Mouse (Mus musculus) lung, embryonic 14.5 days (tissue): ENCODE results near the gene Ets1. TPM values are rescaled to one million over a fixed set of nuclear protein-coding genes. Genes with fewer than 3 reads are reported as not detected.
A peak's percentile ranks its signal among the peaks of the same experiment; 100 is the strongest.

Source experiments
- ATAC-seq: fragments of 200-750 bp; cut with Nextera tagmentation; 2 replicates; pipeline ENCODE4 v1.8.0; 2017; ENCODE audit warnings: mild to moderate bottlenecking, moderate TSS enrichment, moderate library complexity; ENCODE audit not compliant: insufficient read depth
- DNase-seq: peaks from one replicate; pipeline ENCODE4 v3.0.0-alpha.2; 2015
- H3K27ac ChIP-seq: fragments of 300-500 bp; sonication (generic); 2 replicates; pipeline ENCODE4 v1.5.1; 2014; ENCODE audit warnings: low read depth, mild to moderate bottlenecking, moderate library complexity
- H3K27me3 ChIP-seq: fragments of 300-500 bp; sonication (generic); 2 replicates; pipeline ENCODE4 v1.6.1; 2014; ENCODE audit warnings: low read length, control low read depth; ENCODE audit not compliant: insufficient read depth
- H3K36me3 ChIP-seq: fragments of 300-500 bp; sonication (generic); 2 replicates; pipeline ENCODE4 v1.6.1; 2014; ENCODE audit warnings: control low read depth; ENCODE audit not compliant: insufficient read depth
- H3K4me1 ChIP-seq: fragments of 300-500 bp; sonication (generic); 2 replicates; pipeline ENCODE4 v1.6.1; 2014; ENCODE audit warnings: antibody characterized with exemption, control low read depth; ENCODE audit not compliant: insufficient read depth
- H3K4me2 ChIP-seq: fragments of 300-500 bp; sonication (generic); 2 replicates; pipeline ENCODE4 v1.6.1; 2014; ENCODE audit warnings: mild to moderate bottlenecking
- H3K4me3 ChIP-seq: fragments of 300-500 bp; sonication (generic); 2 replicates; pipeline ENCODE4 v1.5.1; 2014; ENCODE audit warnings: low read depth, low read length
- H3K9ac ChIP-seq: fragments of 300-500 bp; sonication (generic); 2 replicates; pipeline ENCODE4 v1.6.1; 2014
- H3K9me3 ChIP-seq: fragments of 300-500 bp; sonication (generic); 2 replicates; pipeline ENCODE4 v1.6.1; 2016; ENCODE audit warnings: low read depth, low read length, control low read depth
- CTCF ChIP-seq: IDR thresholded peaks from 2 replicates; pipeline ENCODE4 v1.5.1; 2016; ENCODE audit warnings: antibody characterized with exemption, low read depth
- WGBS: fragments of 180-500 bp; shearing (Covaris S2); extraction: QIAGEN DNeasy Blood & Tissue Kit; methylation state at CpG from one replicate; pipeline ENCODE4 v1.1.7; 2014; 5-methylcytosine and 5-hydroxymethylcytosine counted together
- polyA plus RNA-seq: library from polyadenylated mRNA; unstranded; fragments of >200 nt; fragmentation: Nextera tagmentation; extraction: Ambion mirVana; gene quantifications from 2 replicates; pipeline ENCODE4 v1.2.1, GENCODE M21; 2014

Ets1 gene
- polyA plus RNA-seq, 1 experiment from 2014 or later: 79.2 TPM

- WGBS: 64% methylated on average over 5 of the region's 5 CpGs
- Histone ChIP-seq H3K27ac (no peak overlapping the region), H3K4me2 (no peak overlapping the region), H3K9me3 (no peaks in the 10 kb centered on the region), H3K4me3 (no peak overlapping the region), H3K36me3 (no peaks in the 10 kb centered on the region), H3K27me3 (no peaks in the 10 kb centered on the region), H3K9ac (no peak overlapping the region), H3K4me1 (peaks cover 3% of the 10 kb centered on the region; the same call in 1 of the 2 replicates)
- TF ChIP-seq CTCF: no peak
- ATAC-seq: no peak
- DNase-seq: no peak
These were observed 19.2 kb upstream of the Ets1 start for GRCm38 (mm10) chr9:32616516-32617429.

- no peak for TF ChIP-seq CTCF
- Histone ChIP-seq H3K4me1 (peaks cover 3% of the 10 kb centered on the region; the same call in 1 of the 2 replicates), H3K27ac (no peak overlapping the region), H3K9ac (no peak overlapping the region), H3K4me3 (no peak overlapping the region), H3K4me2 (no peak overlapping the region), H3K9me3 (no peaks in the 10 kb centered on the region), H3K36me3 (no peaks in the 10 kb centered on the region), H3K27me3 (no peaks in the 10 kb centered on the region)
- DNase-seq (no peak), ATAC-seq (no peak)
- WGBS: 59% methylated on average over 5 of the region's 5 CpGs
These were observed 18.6 kb upstream of the Ets1 start for GRCm38 (mm10) chr9:32617430-32617768.

GRCm38 (mm10) chr9:32618544-32619120, 17.4 kb upstream of the Ets1 start:
- no peak overlapping the region for H3K9ac ChIP-seq
- no peaks in the 10 kb centered on the region for H3K27me3 ChIP-seq
- peaks cover 3% of the 10 kb centered on the region; the same call in 1 of the 2 replicates for H3K4me1 ChIP-seq
- WGBS: 73% methylated on average over 9 of the region's 9 CpGs
- H3K27ac ChIP-seq: no peak overlapping the region
- no peak overlapping the region for H3K4me2 ChIP-seq
- TF ChIP-seq CTCF: no peak
- ATAC-seq (peak; percentile 66; the same call in 1 of the 2 replicates), DNase-seq (peak; percentile 66)
- H3K4me3 ChIP-seq: no peak overlapping the region
- no peaks in the 10 kb centered on the region for H3K36me3 ChIP-seq
- no peaks in the 10 kb centered on the region for H3K9me3 ChIP-seq

DNA sequence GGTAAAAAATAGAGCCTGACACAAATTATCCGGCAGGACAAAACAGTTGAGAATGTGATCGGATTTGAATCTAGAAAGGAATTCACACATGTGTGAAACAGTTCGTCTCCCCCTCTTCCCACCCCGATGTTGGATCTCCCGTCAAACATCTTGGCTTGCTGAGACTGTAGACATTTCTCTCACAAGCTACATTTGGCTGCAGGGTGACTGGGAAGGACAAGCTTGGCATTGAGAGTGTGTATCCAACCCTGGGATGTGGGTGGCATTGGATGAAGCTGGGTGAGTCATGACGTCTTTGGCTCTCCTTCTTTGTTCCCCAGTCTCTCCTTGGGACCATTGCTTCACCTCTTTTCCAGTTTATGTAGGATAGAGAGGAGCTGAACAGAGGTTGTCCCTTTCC, 16.4 kb upstream of the Ets1 start:
- Histone ChIP-seq H3K4me2 (no peak overlapping the region), H3K9ac (no peak overlapping the region), H3K27ac (no peak overlapping the region), H3K4me1 (peaks cover 3% of the 10 kb centered on the region; the same call in 1 of the 2 replicates), H3K9me3 (no peaks in the 10 kb centered on the region), H3K27me3 (no peaks in the 10 kb centered on the region), H3K4me3 (no peak overlapping the region), H3K36me3 (no peaks in the 10 kb centered on the region)
- TF ChIP-seq CTCF: no peak
- 85% methylated on average over 6 of the region's 6 CpGs for WGBS
- DNase-seq (no peak), ATAC-seq (no peak)

DNA sequence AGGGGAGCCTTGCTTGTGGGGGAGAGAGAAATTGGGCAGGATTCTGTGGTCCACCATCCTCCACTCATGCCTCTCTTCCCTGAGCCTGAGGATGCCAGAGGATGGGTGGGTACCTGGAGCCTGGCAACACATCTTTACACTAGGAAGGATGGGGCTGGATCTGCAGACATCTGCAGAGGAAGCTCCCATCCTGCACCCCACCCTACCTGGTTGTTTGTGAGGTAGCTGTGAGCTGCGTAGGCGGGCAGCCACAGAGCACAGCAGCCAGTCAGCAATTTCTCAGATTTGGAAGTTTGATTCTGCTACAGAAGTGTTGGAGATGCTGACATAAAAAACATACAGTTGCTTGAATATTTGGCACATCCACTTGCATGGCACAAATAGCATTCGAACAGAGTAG, 15.6 kb upstream of the Ets1 start:
- Histone ChIP-seq H3K4me3 (no peak overlapping the region), H3K9me3 (no peaks in the 10 kb centered on the region), H3K4me1 (peaks cover 3% of the 10 kb centered on the region; the same call in 1 of the 2 replicates), H3K4me2 (no peak overlapping the region), H3K27ac (no peak overlapping the region), H3K27me3 (no peaks in the 10 kb centered on the region), H3K36me3 (no peaks in the 10 kb centered on the region), H3K9ac (no peak overlapping the region)
- ATAC-seq (no peak), DNase-seq (no peak)
- WGBS: 90% methylated on average over 3 of the region's 3 CpGs
- no peak for TF ChIP-seq CTCF

DNA sequence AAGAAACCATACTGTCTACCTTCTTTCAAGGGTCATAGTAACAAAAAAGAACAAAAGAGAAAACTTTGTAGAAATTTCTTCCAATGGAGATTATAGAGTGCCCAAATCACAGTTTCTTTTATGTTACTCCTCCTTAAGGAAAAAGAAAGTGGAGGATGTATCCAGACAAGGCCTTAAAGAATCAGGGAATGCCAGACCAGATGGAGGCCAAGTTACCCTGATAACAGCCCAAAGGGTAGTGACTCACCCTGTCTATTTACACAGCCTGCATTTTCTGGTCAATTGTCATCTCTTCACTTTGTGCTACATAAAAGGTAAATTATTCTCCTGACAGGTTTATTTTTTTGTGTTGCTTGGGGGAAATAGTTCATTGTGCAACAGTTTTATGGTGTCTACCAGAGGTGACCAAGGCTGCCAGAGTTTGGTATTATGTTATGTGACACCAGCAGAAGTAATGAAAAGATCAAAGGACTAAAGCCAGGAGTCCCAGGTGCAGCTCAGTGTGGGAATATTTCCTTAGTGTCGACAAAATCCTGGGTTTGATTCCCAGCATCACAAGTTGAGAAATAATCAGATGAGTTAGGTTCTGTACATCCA, 6.5 kb upstream of the Ets1 start:
- Histone ChIP-seq H3K36me3 (no peaks in the 10 kb centered on the region), H3K4me1 (no peaks in the 10 kb centered on the region), H3K27me3 (no peaks in the 10 kb centered on the region), H3K9me3 (no peaks in the 10 kb centered on the region), H3K4me3 (no peak overlapping the region), H3K27ac (no peak overlapping the region), H3K9ac (no peak overlapping the region), H3K4me2 (no peak overlapping the region)
- ATAC-seq (no peak), DNase-seq (no peak)
- WGBS: 51% methylated on average over 1 of the region's 1 CpGs
- TF ChIP-seq CTCF: no peak

DNA sequence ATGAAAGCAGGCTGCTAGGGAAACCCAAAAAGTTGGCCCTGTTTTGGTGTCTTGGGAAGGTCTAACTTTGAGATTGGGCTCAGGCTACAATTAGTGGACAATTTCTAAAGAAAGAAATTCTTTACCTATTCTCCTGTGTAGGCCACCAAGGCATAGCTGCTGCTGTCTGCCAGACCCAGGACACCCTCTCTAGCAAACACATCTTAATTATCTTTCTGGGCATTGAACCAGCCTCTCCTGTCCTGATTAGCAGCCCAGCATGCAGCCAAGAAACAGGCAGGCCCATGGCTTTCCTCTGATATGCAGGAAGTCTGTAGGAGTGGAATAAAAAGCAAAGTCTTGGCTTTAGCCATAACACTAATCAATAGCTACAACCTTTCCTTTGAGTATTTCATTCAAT, 4.7 kb upstream of the Ets1 start:
- ATAC-seq (no peak), DNase-seq (no peak)
- no peak for TF ChIP-seq CTCF
- H3K27me3 ChIP-seq: no peaks in the 10 kb centered on the region
- H3K9ac ChIP-seq: no peak overlapping the region
- H3K4me2 ChIP-seq: no peak overlapping the region
- no peaks in the 10 kb centered on the region for H3K36me3 ChIP-seq
- H3K27ac ChIP-seq: no peak overlapping the region
- no peaks in the 10 kb centered on the region for H3K9me3 ChIP-seq
- H3K4me3 ChIP-seq: no peak overlapping the region
- peaks cover 4% of the 10 kb centered on the region; the same call in 1 of the 2 replicates for H3K4me1 ChIP-seq
